Mouse (Mus musculus) limb, embryonic 10.5 days (tissue): ENCODE data around the gene Hic1. TPM values are rescaled to one million over a fixed set of nuclear protein-coding genes. Genes with fewer than 3 reads are reported as not detected.
A peak's percentile ranks its signal among the peaks of the same experiment; 100 is the strongest.

Experiments used
- DNase-seq: peaks from one replicate; pipeline ENCODE4 v3.0.0-alpha.2; 2017; ENCODE audit warnings: low spot score
- H3K27ac ChIP-seq: fragments of 300-500 bp; sonication (generic); 2 replicates; pipeline ENCODE4 v1.5.1; 2016; ENCODE audit warnings: mild to moderate bottlenecking
- H3K27me3 ChIP-seq: fragments of 300-500 bp; sonication (generic); 2 replicates; pipeline ENCODE4 v1.6.1; 2016; ENCODE audit warnings: low read depth, mild to moderate bottlenecking; ENCODE audit not compliant: poor library complexity, severe bottlenecking
- H3K36me3 ChIP-seq: fragments of 300-500 bp; sonication (generic); 2 replicates; pipeline ENCODE4 v1.6.1; 2016; ENCODE audit warnings: mild to moderate bottlenecking, moderate library complexity
- H3K4me1 ChIP-seq: fragments of 300-500 bp; sonication (generic); 2 replicates; pipeline ENCODE4 v1.6.1; 2016
- H3K4me3 ChIP-seq: fragments of 300-500 bp; sonication (generic); 2 replicates; pipeline ENCODE4 v1.5.1; 2016; ENCODE audit warnings: mild to moderate bottlenecking, moderate library complexity
- H3K9me3 ChIP-seq: fragments of 300-500 bp; sonication (generic); replicated peaks from 2 replicates; pipeline ENCODE4 v1.6.1; 2016; ENCODE audit warnings: mild to moderate bottlenecking
- WGBS: fragments of 180-500 bp; shearing (Covaris S2); methylation state at CpG from one replicate; pipeline ENCODE4 v1.1.7; 2016; 5-methylcytosine and 5-hydroxymethylcytosine counted together
- polyA plus RNA-seq: library from polyadenylated mRNA; unstranded; fragments of >200 nt; fragmentation: Nextera tagmentation; extraction: Ambion mirVana; gene quantifications from 2 replicates; pipeline ENCODE4 v1.2.1, GENCODE M21; 2016

Hic1 gene
- polyA plus RNA-seq, 1 experiment from 2014 or later: 3.5 TPM

DNA sequence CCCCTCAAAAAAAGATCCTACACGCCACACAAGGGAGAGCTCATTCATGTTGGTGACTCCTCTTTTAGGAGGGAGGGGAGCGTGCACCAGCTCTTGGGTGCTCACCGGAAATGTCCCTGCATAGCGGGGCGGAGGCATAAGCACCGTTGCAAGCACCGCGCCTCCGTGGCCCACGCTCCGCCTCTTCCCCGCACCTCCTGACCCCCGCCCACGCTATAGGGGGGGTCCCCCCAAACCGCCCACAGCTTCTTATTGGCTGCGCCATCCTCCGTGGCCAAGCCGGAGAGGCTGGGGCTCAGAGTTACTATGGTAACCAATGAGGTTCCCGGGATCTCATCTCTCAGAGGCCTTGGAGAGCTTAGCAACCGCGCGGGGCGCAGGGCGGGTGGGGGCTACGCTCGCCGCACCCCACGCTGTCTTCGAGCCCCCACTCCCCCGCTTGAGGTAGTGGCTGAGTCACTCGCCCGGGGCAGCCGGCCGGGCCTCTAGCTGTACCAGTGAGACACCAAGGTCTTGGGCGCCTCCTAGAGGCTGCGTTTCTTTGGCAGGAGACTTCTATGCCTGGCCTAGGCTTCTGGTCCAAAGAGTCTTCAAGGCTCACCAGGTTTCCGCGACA, 925 bp upstream of the Hic1 start:
- H3K4me1 ChIP-seq: peaks cover 87% of the 10 kb centered on the region
- peak overlapping the region; percentile 63 for H3K4me3 ChIP-seq
- H3K27me3 ChIP-seq: peaks cover 90% of the 10 kb centered on the region
- WGBS: under 1% methylated on average over 38 of the region's 38 CpGs
- H3K27ac ChIP-seq: peak overlapping the region; percentile 3; the same call in 1 of the 2 replicates
- H3K36me3 ChIP-seq: 0 out of 2 replicates have a peak, but pooled peaks cover 4% of the 10 kb centered on the region
- no peaks in the 10 kb centered on the region for H3K9me3 ChIP-seq
- DNase-seq: peak; percentile 90

DNA sequence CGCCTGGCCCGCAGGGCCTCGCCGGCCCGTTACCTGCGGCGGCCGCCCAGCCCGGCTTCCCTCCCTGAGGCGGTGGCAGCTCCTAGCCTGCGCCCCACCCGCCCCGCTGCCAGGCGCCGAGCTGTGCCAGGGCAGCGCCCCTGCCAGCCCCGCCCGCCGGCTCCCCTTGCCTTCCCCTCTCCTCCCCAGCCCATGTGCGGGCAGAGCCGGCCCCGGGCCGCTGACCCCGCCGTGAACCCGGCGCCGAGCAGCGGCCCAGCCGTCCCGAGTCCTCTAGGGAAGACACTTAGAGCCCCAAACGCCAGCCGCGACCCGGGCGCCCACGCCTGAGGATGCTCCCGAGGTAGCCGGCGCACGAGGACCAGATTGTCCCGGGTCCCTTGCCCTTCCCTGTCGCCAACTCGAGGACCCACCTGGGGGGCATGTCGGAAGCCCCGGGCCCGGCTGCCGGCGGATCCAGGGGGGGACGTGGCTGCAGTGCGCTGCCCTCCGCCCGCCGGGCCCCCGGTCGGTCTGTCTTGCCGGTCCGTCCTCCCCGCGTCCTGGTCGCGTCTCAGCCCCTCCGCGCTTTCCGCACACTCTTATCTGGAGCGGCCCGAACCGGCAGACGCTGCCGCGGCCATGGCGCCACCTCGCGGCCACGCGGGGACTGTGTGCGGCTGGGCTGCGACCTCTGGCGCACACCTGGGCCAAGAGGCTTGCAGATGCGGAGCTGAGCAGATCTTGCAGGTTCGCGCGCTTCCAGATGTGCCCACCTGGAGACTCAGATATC, 543 bp downstream of the Hic1 start:
- under 1% methylated on average over 81 of the region's 83 CpGs for WGBS
- peak overlapping the region; percentile 63 for H3K4me3 ChIP-seq
- H3K27me3 ChIP-seq: peaks cover 100% of the 10 kb centered on the region
- peak overlapping the region; percentile 80 for H3K27ac ChIP-seq
- DNase-seq: peak; percentile 95
- H3K4me1 ChIP-seq: peaks cover 87% of the 10 kb centered on the region
- H3K36me3 ChIP-seq: peaks cover 11% of the 10 kb centered on the region
- H3K9me3 ChIP-seq: no peaks in the 10 kb centered on the region

DNA sequence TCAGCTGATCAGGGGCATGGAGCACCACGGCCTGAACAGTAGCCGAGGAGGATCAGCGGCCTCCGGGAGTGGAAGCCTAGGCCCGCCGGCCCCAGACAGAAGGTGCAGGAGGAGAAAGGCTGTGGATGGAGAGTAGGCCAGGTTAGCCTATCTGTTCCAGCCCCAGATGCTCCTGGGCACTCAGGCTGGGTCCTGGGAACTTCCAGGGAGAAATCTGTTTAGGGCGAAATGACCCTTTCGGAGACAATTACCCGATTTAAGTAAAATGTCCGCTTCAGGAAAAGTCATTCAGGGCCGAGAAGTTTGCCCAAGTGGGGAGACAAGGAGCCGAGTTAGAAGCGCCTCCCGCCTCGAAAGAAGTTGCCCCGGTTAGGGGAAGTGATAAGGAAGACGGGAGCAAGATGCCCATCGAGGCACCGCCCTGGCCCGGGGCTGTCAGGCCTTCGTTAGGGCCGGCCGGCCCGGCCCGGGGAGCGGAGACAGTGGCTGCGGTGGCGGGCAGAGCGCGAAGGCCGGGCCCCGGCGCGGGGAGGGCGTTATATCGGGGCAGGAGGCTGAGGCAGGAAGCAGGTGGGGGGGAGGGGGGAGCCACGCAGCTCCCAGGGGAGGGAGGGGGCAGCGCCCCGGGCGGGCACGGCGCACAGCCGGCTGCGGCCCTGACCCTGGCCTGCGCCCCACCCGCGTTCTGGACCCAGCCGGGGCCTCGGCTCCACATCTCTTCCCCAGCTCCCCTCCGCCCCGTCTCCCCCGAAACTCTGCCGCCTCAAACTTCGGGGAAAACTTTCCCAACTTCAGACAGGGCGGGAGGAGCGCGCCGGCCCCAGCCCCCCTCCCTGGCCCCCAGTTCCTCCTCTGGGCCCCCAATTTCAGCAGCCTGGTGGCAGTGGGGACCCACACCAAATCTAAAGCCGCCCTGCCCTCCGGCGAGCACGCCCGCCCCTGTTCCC, 1.4 kb downstream of the Hic1 start:
- DNase-seq: peak; percentile 62
- Histone ChIP-seq H3K27me3 (peaks cover 100% of the 10 kb centered on the region), H3K9me3 (no peaks in the 10 kb centered on the region), H3K27ac (peak overlapping the region; percentile 80), H3K36me3 (peaks cover 20% of the 10 kb centered on the region), H3K4me1 (peaks cover 84% of the 10 kb centered on the region), H3K4me3 (peak overlapping the region; percentile 63)
- 3% methylated on average over 63 of the region's 63 CpGs for WGBS

DNA sequence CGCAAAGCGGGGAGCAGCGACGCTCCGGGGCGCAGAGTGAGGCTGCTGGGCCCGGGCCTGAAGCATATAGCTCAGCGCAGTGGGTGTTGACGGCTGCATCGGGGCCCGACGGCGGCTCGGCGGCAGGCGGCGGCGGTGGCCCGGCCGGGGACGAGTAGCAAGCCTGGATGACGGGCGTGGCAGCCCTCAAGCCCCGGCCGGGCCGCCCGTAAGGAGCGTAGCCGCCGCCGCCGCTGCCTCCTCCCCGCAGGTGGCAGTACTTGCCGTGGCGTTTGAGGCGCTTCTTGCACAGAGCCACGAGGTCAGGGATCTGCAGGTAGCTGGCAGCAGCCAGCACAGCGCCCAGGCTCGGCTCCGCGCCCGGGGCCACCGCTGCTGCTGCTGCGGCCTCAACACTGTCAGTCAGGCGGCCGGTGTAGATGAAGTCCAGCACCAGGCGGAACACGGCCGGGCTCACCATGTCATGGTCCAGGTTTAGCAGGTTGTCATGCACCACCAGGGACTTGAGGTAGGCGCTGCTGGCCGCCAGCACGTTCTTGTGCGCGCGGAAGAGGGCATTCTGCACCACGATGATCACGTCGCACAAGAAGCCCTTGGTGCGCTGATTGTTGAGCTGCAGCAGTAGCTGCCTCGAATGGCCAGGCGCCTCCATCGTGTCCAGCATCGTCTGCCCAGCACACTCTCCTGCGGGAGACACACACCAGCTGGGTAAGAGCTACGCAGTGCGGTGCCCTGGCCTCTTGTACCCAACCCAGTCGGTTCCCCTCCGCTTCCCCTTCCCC, 2.3 kb downstream of the Hic1 start:
- peak; percentile 71 for DNase-seq
- 1% methylated on average over 68 of the region's 68 CpGs for WGBS
- peaks cover 28% of the 10 kb centered on the region for H3K36me3 ChIP-seq
- peak overlapping the region; percentile 63 for H3K4me3 ChIP-seq
- peak overlapping the region; percentile 59 for H3K27ac ChIP-seq
- no peaks in the 10 kb centered on the region for H3K9me3 ChIP-seq
- peaks cover 75% of the 10 kb centered on the region for H3K4me1 ChIP-seq
- H3K27me3 ChIP-seq: peaks cover 97% of the 10 kb centered on the region

DNA sequence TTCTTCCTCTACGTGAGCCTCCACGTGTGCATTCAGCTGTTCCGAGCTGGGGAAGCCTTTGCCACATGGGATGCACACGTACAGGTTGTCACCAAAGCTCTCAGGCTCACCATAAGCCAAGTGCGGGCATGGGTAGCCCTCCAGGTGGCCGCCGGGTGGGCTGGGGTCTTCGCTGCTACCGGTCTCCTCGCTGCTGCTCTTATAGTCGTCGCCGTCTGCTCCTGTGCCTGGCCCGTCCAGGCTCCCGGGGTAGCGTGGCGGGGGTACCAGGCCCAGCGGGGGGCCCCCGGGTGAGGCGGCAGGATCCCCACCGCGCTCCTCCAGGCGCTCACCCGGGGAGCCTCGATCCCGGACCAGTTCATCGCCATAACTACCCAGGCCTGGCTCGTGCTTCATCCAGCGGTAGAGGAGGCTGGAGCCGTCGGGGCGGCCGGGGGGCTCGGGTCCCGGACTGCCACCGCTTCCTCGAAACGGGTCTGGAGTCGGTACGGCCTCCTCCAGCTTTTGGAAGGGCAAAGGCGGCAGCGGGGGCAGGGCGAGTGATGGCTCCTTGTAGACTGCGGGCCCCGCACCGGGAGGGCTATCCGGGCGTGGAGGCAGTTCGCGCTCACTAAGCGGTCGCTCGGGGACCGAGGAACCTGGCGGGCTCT, 3.0 kb downstream of the Hic1 start:
- Histone ChIP-seq H3K9me3 (no peaks in the 10 kb centered on the region), H3K27ac (peak overlapping the region; percentile 59), H3K4me3 (peak overlapping the region; percentile 63), H3K4me1 (peaks cover 74% of the 10 kb centered on the region), H3K36me3 (peaks cover 35% of the 10 kb centered on the region), H3K27me3 (peaks cover 89% of the 10 kb centered on the region)
- 4% methylated on average over 55 of the region's 55 CpGs for WGBS
- DNase-seq: no peak

DNA sequence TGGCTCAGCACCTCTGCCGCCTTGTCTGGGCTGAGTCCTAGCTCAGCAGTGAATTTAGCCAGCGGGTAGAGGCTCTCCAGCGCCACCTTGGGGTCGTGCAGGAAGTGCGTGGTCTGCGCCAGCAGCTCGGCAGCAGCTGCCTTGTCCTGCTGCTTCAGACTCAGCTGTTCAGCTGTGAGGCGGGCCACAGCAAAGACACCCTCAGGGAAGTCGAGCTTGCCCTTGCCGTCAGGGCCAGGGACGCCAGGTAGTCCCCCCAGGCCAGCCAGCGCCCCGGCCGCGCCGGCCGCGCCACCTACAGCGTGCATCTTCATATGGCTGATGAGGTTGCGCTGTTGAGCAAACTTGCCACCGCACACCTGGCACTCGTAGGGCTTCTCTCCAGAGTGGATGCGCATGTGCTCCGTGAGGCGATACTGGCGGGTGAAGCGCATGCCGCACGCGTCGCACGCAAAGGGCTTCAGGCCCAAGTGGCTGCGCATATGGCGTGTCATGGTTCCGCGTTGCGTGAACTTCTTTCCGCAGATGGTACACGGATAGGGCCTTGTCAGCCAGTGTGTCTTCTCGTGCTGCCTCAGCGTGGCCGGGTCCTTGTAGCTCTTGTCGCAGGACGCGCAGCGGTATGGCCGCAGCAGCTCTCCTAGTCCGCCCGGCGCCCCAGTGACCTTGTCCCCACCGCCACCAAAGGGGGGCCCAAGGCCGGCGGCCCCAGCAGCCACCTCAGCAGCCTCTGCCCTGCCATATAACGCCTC, 3.7 kb downstream of the Hic1 start:
- peak overlapping the region; percentile 54; the same call in 1 of the 2 replicates for H3K27ac ChIP-seq
- WGBS: 3% methylated on average over 54 of the region's 54 CpGs
- H3K9me3 ChIP-seq: no peaks in the 10 kb centered on the region
- H3K27me3 ChIP-seq: peaks cover 82% of the 10 kb centered on the region
- H3K4me1 ChIP-seq: peaks cover 71% of the 10 kb centered on the region
- peak; percentile 81 for DNase-seq
- peak overlapping the region; percentile 63 for H3K4me3 ChIP-seq
- peaks cover 40% of the 10 kb centered on the region for H3K36me3 ChIP-seq

DNA sequence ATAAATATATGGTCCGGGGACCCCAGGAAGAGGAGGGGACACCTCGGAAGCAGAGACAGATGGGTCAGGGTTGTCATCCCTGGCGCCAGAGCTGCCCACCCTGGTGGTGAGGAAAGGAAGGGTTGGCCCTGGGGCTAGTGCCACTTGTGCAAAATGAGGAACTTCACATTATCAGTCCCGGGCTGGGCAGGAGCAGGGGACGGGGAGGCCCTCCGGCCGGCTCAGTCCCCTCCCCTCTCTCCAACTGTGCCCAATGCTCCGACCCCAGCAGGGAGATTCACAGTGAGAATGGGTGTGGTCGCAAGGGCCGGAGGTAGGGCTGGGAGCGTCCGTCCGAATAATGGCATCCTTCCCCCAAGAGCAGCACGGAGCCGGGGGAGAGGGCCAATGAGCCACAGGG, 4.6 kb downstream of the Hic1 start:
- DNase-seq: no peak
- 14% methylated on average over 15 of the region's 15 CpGs for WGBS
- no peak overlapping the region for H3K27ac ChIP-seq
- no peaks in the 10 kb centered on the region for H3K9me3 ChIP-seq
- H3K36me3 ChIP-seq: peaks cover 49% of the 10 kb centered on the region
- H3K4me3 ChIP-seq: peak overlapping the region; percentile 63; the same call in 1 of the 2 replicates
- peaks cover 62% of the 10 kb centered on the region for H3K4me1 ChIP-seq
- H3K27me3 ChIP-seq: peaks cover 74% of the 10 kb centered on the region

DNA sequence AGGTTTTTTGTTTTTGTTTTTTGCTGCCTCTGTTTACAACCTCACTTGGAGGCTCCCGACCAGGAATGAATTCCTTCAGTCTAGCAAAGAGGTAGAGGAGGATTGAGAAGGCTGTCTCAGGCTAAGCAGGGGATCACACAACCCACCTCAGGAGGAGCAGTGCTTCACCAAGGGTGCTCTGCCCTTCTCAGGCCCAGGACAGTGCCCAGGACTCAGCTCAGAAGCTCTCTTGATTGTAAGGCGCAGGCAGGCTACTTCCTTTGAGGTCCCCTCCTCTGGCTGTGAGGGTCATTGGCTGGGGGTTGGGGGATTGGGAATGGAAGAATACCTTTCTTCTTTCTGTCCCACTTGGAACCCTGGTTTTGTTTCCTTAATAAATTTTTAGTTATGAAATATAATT, 5.3 kb downstream of the Hic1 start:
- DNase-seq: no peak
- WGBS: 79% methylated on average over 2 of the region's 2 CpGs
- Histone ChIP-seq H3K4me1 (peaks cover 55% of the 10 kb centered on the region), H3K9me3 (no peaks in the 10 kb centered on the region), H3K27me3 (peaks cover 67% of the 10 kb centered on the region), H3K4me3 (no peak overlapping the region), H3K27ac (no peak overlapping the region), H3K36me3 (peaks cover 56% of the 10 kb centered on the region)

DNA sequence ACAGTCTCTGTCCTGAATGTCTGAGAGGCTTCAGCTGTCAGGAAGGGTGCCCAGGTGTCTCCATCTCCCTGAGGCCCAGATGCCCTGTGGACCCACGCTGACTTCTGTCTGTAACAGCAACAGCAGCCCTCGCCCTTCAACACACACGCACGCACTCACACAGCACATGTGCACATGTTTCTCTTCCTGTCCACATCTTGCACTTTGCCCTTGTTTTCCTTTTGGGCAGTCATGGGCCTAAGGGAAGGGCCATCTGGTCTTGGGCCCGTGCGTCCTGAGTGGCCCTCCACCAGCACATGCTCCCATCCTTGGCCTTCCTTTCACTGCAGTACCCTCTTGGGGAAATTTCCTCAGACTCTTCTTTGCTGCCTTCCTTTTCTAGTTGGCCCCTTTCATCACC, 5.9 kb downstream of the Hic1 start:
- H3K36me3 ChIP-seq: peaks cover 61% of the 10 kb centered on the region
- H3K9me3 ChIP-seq: no peaks in the 10 kb centered on the region
- no peak overlapping the region for H3K4me3 ChIP-seq
- no peak overlapping the region for H3K27ac ChIP-seq
- no peak for DNase-seq
- peaks cover 60% of the 10 kb centered on the region for H3K27me3 ChIP-seq
- WGBS: 91% methylated on average over 6 of the region's 6 CpGs
- H3K4me1 ChIP-seq: peaks cover 52% of the 10 kb centered on the region

DNA sequence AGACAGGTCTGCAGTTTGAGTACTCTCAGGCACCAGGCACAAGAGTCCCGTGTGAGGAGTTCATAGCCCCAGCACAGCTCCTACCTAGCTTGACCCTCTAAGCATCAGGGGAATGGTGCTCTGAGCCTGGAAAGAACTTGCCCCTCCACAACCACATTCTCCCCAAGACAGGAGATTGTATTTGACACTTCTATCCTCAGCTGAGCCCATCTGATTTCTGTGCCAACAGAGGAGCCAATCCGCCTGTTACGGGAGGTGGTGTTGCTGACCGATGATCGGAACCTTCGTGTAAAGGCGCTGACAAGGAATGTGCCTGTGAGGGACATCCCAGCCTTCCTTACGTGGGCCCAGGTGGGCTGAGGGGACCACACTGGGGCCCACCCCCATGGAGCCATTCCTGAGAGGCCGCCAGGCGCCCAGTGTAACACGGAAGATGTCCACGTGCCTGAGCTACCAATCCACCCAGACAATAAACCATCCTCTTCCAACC, 6.7 kb downstream of the Hic1 start:
- peaks cover 52% of the 10 kb centered on the region for H3K27me3 ChIP-seq
- peaks cover 64% of the 10 kb centered on the region for H3K36me3 ChIP-seq
- WGBS: 95% methylated on average over 12 of the region's 12 CpGs
- H3K27ac ChIP-seq: no peak overlapping the region
- H3K4me1 ChIP-seq: peaks cover 52% of the 10 kb centered on the region
- no peaks in the 10 kb centered on the region for H3K9me3 ChIP-seq
- no peak for DNase-seq
- H3K4me3 ChIP-seq: no peak overlapping the region

DNA sequence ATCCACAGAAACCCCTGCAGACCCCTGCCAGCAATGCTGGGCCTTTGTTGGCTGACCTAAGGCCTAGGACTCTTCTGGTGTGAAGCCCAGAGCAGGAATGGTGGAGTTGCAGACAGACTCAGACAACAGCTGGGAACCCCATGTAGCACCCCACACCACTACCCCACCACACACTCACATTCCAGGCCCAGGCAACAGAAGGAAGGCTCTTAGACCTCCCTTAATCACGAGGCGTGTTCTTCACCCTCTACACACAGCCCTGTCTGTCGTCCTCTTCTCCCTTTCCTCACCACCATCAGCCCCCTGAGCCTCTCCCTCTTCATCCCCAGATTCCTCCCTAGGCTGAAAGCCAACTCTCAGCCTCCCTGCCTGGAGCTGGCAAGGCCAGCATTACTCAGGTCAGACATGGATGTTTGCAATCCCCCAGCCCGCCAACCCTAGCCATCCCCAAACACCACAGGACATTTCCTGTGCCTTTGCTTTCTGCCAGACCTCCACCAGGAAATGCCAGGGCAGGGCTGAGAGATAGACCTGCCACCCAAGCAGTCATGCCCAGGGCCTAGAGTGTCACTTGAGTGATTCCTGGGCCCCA, 7.8 kb downstream of the Hic1 start:
- Histone ChIP-seq H3K27me3 (peaks cover 41% of the 10 kb centered on the region), H3K27ac (no peak overlapping the region; the same call in 1 of the 2 replicates), H3K9me3 (no peaks in the 10 kb centered on the region), H3K36me3 (peaks cover 65% of the 10 kb centered on the region), H3K4me1 (peaks cover 52% of the 10 kb centered on the region), H3K4me3 (no peak overlapping the region)
- WGBS: 79% methylated on average over 4 of the region's 4 CpGs
- DNase-seq: no peak
